Mouse (Mus musculus): ENCODE results near the gene Gli3.

DNA sequence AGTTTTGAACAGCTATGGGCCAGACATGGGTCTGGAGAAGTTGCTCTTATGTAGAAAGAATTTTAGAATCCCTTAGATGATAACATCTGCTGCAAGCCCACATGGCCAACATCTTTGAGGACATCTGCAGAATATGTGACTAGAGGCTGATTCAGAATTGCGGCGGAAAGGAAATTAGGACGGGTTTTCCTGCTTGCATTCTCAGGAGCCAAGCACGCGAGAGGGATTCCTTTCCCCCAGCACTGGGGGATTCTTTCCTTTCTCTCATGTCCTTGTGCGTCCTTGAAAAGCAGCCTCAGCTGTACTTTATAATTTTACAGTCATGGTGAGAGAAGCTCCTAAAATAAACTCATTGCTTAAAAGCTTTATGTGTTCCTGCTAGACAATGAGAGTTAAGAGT lies 141.0 kb downstream of the Gli3 start:
- no peak for TF ChIP-seq CTCF (IDR thresholded peaks at IDR 0.05; ENCODE audit: low read depth)
- TF ChIP-seq EP300 (IDR thresholded peaks at IDR 0.05; ENCODE audit: low read depth) = no peak
